Mouse (Mus musculus) left cerebral cortex, adult 2 months (tissue): ENCODE measurements at regions not wholly inside any gene's neighbourhood (a gene's known extent, or its start where the extent isn't known, plus 50 kb on each side); places are given as distances from the start of the nearest gene placed in this dataset.
"Not testable (repeated sequence)": the region's sequence is repeated elsewhere in the genome, so short reads cannot be mapped to it uniquely, and the experiment has no call there.

Experiments used
- DNase-seq, 2 experiments: peaks; one replicate each; pipeline ENCODE4 v3.0.0; 2021 to 2022; ENCODE audit warnings: low spot score in 2 of 2, mixed read lengths in 1 of 2; ENCODE audit errors: extremely low spot score in 1 of 2
- H3K27ac ChIP-seq: fragments of 200-600 bp; 2 replicates; pipeline ENCODE4 v1.8.1; 2022
- H3K4me3 ChIP-seq: fragments of 200-600 bp; 2 replicates; pipeline ENCODE4 v1.8.1; 2022
- CTCF ChIP-seq: fragments of 200-600 bp; IDR thresholded peaks from 2 replicates; pipeline ENCODE4 v1.8.1; 2022; ENCODE audit warnings: antibody characterized with exemption, mild to moderate bottlenecking, moderate library complexity
- intact Hi-C: fragments of 180-260 bp; cut with DNase I; formaldehyde crosslinking; loops from one replicate; pipeline ENCODE4 v1.15.1; 2025

DNA sequence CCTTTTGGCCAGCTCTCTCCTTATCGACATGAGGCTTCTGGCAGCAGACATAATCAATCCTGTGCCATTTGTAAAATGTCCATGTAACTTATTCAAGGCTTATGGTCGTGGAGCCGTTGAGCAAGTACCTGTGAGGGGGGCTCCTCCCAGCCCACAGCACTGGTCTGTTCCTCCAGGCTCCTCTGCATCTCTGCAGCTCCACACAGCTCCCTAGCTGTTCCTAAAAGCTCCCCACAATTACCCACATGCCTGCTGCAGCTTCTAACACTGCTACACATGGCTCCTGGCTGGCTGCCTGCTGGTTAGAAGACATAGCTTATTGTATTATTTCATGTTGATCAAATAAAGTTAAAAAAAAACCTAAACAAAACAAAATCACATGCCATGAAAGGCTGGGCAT, 77.9 kb downstream of the Tcp10c start:
- H3K4me3 ChIP-seq, H3K27ac ChIP-seq, intact Hi-C loops, DNase-seq: not testable (repeated sequence)

DNA sequence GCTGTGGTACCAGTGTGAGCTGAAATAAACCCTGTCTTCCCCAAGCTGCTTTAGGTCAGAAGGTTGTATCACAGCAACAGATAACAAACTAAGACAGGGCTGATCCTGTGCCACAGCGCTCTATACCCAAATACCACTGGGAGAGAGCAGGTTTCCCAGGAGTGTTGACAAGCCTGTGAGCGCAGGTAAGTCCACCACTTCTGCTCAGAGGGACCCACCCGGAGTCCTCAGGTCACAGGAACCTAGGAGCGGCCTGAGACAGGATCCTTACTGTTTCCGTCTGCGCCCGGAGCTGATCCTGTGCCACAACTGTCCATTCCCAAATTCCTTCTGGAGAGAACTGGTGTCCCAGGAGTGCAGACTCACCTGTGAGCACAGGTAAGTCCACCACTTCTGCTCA, 79.8 kb downstream of the Tcp10c start:
- intact Hi-C loops, H3K27ac ChIP-seq, DNase-seq, H3K4me3 ChIP-seq: not testable (repeated sequence)

DNA sequence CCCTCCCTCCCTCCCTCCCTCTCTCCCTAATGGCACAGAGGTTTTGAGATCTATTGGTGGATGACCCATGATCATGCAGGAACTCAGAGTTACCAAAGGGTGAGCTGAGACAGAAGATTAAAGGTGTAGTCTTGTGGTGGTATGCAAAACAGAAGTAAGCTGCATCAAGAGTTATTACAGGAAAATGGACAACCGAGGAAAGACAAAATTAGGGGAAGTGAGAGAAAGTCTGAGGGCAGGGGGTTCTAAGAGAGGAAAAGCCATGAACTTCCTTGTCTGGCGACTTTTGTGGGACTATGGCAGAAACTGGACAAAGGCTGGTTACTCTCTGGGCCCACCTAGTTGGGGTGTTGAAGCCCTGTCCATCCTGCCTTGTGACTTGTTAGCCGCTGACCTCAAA, 84.4 kb downstream of the Tcp10c start:
- DNase-seq, H3K4me3 ChIP-seq, H3K27ac ChIP-seq, intact Hi-C loops: not testable (repeated sequence)

DNA sequence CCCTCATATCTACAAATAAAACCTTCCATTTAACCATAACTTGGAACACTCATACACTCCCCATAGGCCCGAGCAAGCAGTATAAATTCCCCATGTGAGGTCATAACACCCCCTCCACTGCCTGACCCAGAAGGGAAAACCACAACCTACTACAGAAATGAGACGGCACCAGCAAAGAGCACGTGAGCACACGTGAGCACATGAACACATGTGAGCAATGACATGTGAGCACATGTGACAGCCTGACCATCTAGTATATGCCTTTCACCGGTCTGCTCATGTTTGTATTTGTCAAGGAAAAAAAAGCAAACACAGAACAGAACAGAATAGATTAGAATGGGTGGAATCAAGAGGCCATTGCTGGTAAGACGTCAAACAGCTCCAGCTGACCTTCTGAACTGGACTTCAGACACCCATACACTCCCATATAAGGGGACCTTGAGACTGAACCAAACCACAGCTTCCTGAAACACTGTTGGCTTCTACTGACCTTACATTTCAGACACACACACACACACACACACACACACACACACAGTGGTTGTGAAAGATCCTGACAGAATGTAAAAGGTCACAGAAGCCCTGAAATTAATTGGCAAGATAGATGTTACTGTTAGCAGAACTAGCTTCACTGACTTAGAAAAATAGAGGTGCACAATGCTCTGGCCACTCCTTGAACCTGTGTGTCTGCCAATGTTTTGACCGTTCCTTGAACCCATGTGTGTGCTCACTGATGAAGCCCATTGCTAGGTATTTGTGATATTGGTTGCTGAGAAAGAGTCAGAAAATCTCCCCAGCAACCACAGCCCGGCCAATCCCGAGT, 86.5 kb downstream of the Tcp10c start:
- H3K27ac ChIP-seq, H3K4me3 ChIP-seq, intact Hi-C loops, DNase-seq: not testable (repeated sequence)

DNA sequence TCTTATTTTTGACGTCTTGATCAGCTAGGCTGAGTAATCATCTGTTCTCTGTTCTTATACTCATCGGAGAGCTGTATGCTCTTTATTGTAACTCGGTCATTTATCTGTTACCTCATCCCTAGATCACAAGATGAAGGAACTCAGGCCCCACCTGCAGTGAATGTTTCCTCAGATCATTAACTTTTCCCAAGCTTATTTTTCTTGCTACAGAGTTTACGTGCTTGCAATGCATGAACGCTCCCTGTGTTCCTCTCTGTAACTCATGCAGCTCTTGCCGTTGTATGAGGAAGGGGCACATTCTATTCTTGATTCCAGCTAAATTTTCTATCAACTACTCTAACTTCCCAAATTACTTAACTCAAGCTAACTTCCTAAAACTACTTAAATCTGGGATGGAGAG, 87.9 kb downstream of the Tcp10c start:
- H3K27ac ChIP-seq, intact Hi-C loops, H3K4me3 ChIP-seq, DNase-seq: not testable (repeated sequence)

DNA sequence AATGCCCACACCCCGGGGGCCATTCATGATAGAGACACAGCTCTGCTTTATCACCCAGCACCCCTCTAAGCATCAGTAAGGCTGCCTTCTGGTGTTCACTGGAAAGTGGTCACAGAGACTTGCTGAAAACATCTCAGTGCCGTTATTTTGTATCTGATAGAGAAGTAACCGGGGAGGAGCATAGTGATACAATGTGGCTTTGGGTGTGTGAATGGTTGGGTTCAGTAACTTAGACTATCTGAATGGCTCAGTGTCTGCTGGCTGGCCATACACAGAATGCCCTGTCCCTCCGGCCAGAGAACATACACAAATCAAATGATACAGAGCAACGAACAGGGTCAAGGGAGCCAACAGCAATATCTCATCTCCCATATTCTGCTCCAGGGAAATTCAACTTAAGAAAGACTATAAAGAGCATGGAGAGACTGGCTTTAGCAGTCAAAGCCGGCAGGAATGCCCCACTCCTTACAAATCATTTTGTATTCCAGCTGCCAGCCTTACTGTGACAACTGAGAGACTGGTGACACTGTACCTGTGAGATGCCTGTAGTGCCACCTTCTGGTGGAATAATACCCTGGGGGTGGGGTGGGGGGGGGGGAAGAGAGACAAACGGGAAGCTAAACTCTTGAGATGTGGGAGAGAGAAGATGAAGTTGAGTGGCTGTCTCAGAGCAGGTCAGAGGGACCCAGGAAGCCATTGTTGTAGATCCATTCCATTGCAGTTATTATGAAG, 102.7 kb downstream of the Tcp10c start:
- intact Hi-C loops, DNase-seq, H3K27ac ChIP-seq, H3K4me3 ChIP-seq: not testable (repeated sequence)

DNA sequence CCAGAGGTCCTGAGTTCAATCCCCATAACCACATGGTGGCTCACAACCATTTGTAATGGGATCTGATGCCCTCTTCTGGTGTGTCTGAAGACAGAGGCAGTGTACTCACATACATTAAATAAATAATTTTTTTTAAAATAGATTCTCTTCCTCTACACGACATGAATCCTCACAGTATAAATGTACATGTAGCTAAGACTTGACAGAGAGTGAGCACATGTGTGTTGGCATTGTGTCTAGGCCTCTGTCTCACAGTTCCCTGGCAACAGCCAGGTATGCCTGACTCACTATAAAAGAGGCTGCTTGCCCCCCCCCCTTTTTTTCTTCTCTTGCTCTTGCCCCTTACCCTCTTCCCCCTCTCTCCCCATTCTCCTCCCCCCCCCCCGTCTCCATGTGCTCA, 103.6 kb downstream of the Tcp10c start:
- DNase-seq, H3K27ac ChIP-seq, intact Hi-C loops, H3K4me3 ChIP-seq: not testable (repeated sequence)

DNA sequence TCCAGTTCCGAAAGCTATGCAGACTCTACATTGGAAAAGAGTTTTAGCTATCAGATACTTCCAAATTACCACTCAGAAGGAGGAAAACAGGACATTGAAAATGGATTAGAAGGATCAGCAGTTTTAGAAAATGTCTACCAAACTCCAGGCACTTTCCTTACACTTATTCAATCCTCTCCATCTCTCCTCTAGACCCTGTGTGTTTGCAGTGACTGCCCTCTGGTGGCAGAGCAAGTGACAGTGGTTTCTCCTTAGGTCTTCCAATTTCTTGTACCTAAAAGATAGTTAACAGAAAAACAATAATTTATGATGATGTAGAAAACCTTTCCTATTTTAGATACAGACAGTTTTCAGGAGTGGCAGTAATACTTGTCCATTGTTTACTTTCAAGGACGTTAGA, 104.4 kb downstream of the Tcp10c start:
- H3K27ac ChIP-seq, H3K4me3 ChIP-seq, intact Hi-C loops, DNase-seq: not testable (repeated sequence)

DNA sequence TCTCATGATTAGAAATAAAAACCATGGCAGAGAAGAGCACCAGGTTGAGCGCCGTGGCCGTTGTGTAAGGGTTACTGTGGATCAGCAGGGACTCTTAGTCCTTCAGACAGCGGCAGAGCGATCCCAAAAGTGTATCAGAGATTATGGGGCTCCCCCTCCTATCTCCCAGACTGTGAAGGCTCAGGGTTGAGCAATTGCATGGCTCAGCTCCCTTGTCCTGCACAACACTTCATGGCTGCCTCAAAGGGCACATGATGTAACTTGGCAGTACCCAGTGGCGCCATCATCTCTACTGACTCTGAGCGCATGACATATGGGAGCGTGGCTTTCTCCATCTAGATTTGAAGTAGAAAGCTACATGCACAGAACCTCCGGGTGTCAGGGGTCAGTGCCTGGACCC, 108.3 kb downstream of the Tcp10c start:
- H3K27ac ChIP-seq, DNase-seq, intact Hi-C loops, H3K4me3 ChIP-seq: not testable (repeated sequence)

DNA sequence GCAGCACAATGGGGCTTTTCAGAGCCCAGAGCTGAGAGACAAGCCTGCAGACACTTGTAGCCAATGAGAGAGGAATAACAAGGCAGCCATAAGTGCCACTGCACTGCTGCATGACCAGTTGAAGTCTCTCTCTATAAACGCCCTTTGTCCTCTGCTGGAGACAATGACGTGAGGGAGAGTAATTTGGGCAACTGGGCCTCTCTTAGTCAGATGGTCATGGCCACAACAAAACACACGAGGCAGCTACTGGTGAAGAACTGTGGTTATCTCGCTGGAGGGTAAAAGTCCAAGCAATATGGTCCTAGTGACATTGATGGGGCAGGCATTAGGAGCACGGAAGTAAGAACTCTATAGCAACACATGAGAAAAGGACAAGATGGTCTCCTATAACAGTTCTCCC, 111.5 kb downstream of the Tcp10c start:
- H3K4me3 ChIP-seq, intact Hi-C loops, H3K27ac ChIP-seq, DNase-seq: not testable (repeated sequence)

DNA sequence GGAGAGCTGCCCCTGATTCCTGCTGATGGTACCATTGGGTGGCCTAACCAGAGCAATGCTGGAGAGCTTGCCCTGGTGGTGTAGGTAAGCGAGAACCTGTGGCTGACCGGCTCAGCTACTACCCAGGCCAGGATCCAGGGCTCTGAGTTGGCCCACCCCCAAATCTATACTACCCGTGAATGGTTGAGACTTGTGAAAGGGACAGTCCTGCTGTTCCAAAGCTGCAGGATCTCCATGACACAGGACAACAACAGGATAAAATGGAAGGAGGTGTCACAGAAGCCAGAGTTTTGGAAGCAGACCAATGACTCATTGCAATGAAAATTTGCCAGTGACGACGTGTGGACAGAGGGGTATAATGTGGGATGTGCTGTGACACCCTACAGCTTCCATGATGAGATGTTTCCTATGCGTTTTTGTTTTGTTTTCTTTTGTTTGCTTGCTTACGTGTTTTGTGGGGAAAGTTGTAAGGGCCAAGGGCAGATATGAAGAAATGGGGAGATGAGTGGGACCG, 115.6 kb downstream of the Tcp10c start:
- DNase-seq, H3K4me3 ChIP-seq, H3K27ac ChIP-seq: not testable (repeated sequence)
- intact Hi-C loops = loop anchor here (5.0 kb wide), 1 partner anchor 92 kb away; no protein-coding TSS in a partner anchor

DNA sequence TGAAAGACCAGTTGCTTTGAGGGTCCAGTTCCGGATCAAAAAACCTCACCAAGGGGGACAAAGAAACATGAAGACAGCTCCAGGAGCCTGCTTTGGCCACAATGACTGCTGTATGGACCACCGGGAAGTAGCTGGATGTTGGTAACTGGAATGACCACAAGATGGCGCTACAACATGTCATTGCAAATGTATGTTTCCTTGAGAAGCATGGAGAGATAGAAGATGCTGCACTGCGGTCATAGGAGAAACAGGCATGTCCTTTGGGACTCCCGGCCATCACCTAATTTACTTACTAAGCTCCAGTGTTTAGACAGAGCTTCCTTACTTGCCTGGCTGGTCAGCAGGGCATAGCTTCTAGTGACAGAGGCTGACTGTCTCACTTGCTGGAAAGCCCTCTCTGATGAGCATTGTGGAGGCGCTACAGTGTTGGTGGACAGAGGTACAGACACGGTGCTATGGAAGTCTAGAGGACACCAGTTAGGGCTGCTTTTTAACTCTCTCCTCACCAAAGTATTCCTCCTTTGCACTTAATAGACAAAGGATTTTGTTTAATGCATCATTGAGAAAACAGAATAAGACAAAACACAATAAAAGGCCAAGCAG, 118.2 kb downstream of the Tcp10c start:
- peak overlapping the region; percentile 38; the same call in 1 of the 2 replicates for H3K27ac ChIP-seq
- intact Hi-C loops = loop anchor here (1.0 to 5.0 kb wide), 4 partner anchors 90 to 358 kb away; no protein-coding TSS in a partner anchor
- H3K4me3 ChIP-seq = no peak overlapping the region
- peak; percentile 94 for TF ChIP-seq CTCF
- DNase-seq = peak; percentile 74 to 75
